20 mouse cellular contexts compared by ENCODE assay signal in genomic region chr4:142183591-142183990, GRCm38 (mm10). TPM values are rescaled to one million over a fixed set of nuclear protein-coding genes. Genes with fewer than 3 reads are reported as not detected.
DNase-seq lines count a peak whose midpoint lies in the region; ATAC-seq and TF ChIP-seq lines count a peak whose summit lies in the region.
"Had no signal": no experiment of that assay in that cellular context is flagged by ENCODE, and none has a peak within 500 bp of the region (broad histone marks: within the 10 kb centered on the region; RNA-seq: fewer than 3 reads in every experiment).

No protein-coding gene starts in this region.

- DNase-seq in gastrocnemius, adult 2 months = no peak
- no peak for DNase-seq in gastrocnemius, postnatal 14 days
- DNase-seq in kidney, postnatal 36 days = peak; percentile 35 to 45
- no peak for DNase-seq in frontal cortex, postnatal 14 days (ENCODE audit: low spot score in 2 of 2)
- DNase-seq: cerebellum, postnatal 25 days; forebrain, postnatal 0 days; layer of hippocampus, adult 9-11 months; liver, embryonic 13.5 days; thymus, postnatal 25 days had no signal

- 85% methylated on average over 1 of the region's 1 CpGs for WGBS in kidney, embryonic 14.5 days
- WGBS in intestine, postnatal 0 days = 93% methylated on average over 1 of the region's 1 CpGs

- no peak overlapping the region for H3K27ac ChIP-seq in gastrocnemius, adult 2 months
- no peak overlapping the region for H3K27ac ChIP-seq in kidney, embryonic 14.5 days (ENCODE audit: low read depth, low read length)
- no peak overlapping the region for H3K27ac ChIP-seq in intestine, postnatal 0 days (ENCODE audit: low read depth, low read length)
- H3K27ac ChIP-seq: embryonic facial prominence, embryonic 15.5 days; heart, embryonic 13.5 days; limb, embryonic 12.5 days; liver, embryonic 13.5 days; midbrain, embryonic 13.5 days had no signal

- H3K27me3 ChIP-seq in kidney, embryonic 14.5 days (ENCODE audit: control insufficient read depth, insufficient read depth, low read length) = no peaks in the 10 kb centered on the region
- H3K27me3 ChIP-seq in E14TG2a.4 (ENCODE audit: insufficient read depth, low read length) = no peaks in the 10 kb centered on the region
- H3K27me3 ChIP-seq in intestine, postnatal 0 days (replicated peaks; ENCODE audit: control insufficient read depth, insufficient read depth, low read length) = no peaks in the 10 kb centered on the region
- H3K27me3 ChIP-seq: embryonic facial prominence, embryonic 15.5 days; heart, embryonic 13.5 days; limb, embryonic 12.5 days; liver, embryonic 13.5 days; midbrain, embryonic 13.5 days had no signal

- H3K4me2 ChIP-seq in kidney, embryonic 14.5 days (replicated peaks; ENCODE audit: low read depth, low read length) = no peak overlapping the region
- H3K4me2 ChIP-seq in intestine, postnatal 0 days (replicated peaks; ENCODE audit: low read depth) = no peak overlapping the region
- H3K4me2 ChIP-seq: embryonic facial prominence, embryonic 15.5 days; heart, embryonic 13.5 days; limb, embryonic 12.5 days; liver, embryonic 13.5 days; midbrain, embryonic 13.5 days had no signal

- ATAC-seq in kidney, embryonic 14.5 days (ENCODE audit: low FRiP score, low TSS enrichment) = no peak
- no peak for ATAC-seq in intestine, postnatal 0 days
- ATAC-seq: CD4-positive, CD25-positive, alpha-beta regulatory T cell, adult 4 months; forebrain, postnatal 0 days; hindbrain, embryonic 16.5 days; midbrain, embryonic 13.5 days had no signal

- H3K36me3 ChIP-seq in kidney, embryonic 14.5 days (ENCODE audit: control insufficient read depth, insufficient read depth, low read length) = no peaks in the 10 kb centered on the region; the same call in 1 of the 2 replicates
- H3K36me3 ChIP-seq in E14TG2a.4 (ENCODE audit: insufficient read depth, low read length) = peaks cover 51% of the 10 kb centered on the region
- H3K36me3 ChIP-seq in intestine, postnatal 0 days (ENCODE audit: control insufficient read depth, insufficient read depth) = no peaks in the 10 kb centered on the region
- H3K36me3 ChIP-seq: embryonic facial prominence, embryonic 15.5 days; heart, embryonic 13.5 days; limb, embryonic 12.5 days; liver, embryonic 13.5 days; midbrain, embryonic 13.5 days had no signal

- no peak overlapping the region for H3K4me3 ChIP-seq in gastrocnemius, adult 2 months
- H3K4me3 ChIP-seq in kidney, embryonic 14.5 days (ENCODE audit: low read length) = no peak overlapping the region
- H3K4me3 ChIP-seq in E14TG2a.4 (replicated peaks; ENCODE audit: low read length) = no peak overlapping the region
- no peak overlapping the region for H3K4me3 ChIP-seq in intestine, postnatal 0 days (ENCODE audit: low read depth, low read length)
- H3K4me3 ChIP-seq: embryonic facial prominence, embryonic 15.5 days; heart, embryonic 13.5 days; limb, embryonic 12.5 days; liver, embryonic 13.5 days; midbrain, embryonic 13.5 days; myocyte had no signal

- H3K4me1 ChIP-seq in kidney, embryonic 14.5 days (ENCODE audit: control insufficient read depth, insufficient read depth, low read length) = peaks cover 32% of the 10 kb centered on the region
- peaks cover 81% of the 10 kb centered on the region for H3K4me1 ChIP-seq in E14TG2a.4 (replicated peaks; ENCODE audit: low read depth, low read length)
- H3K4me1 ChIP-seq in intestine, postnatal 0 days (replicated peaks; ENCODE audit: control insufficient read depth, insufficient read depth, low read length) = peaks cover 2% of the 10 kb centered on the region

- peak; percentile 8; the same call in 1 of the 2 replicates for TF ChIP-seq CTCF in gastrocnemius, adult 2 months (IDR thresholded peaks at IDR 0.05)
- peak; percentile 40 for TF ChIP-seq CTCF in E14TG2a.4 (conservative IDR thresholded peaks at IDR 0.05; ENCODE audit: low read length)
- peak; percentile 56 for TF ChIP-seq CTCF in intestine, postnatal 0 days (IDR thresholded peaks at IDR 0.05; ENCODE audit: low read depth)

- intact Hi-C loops in gastrocnemius, adult 2 months (cut with DNase I) = no loop called here
- intact Hi-C loops in gastrocnemius, postnatal 14 days (cut with DNase I; ENCODE audit: low total_unique reads) = no loop called here

- no peak overlapping the region for H3K9ac ChIP-seq in kidney, embryonic 14.5 days (ENCODE audit: low read depth, low read length)
- no peak overlapping the region for H3K9ac ChIP-seq in intestine, postnatal 0 days (ENCODE audit: low read depth, low read length)
- H3K9ac ChIP-seq: embryonic facial prominence, embryonic 15.5 days; forebrain, postnatal 0 days; heart, embryonic 13.5 days; limb, embryonic 12.5 days; liver, embryonic 13.5 days; midbrain, embryonic 13.5 days had no signal

- H3K9me3 ChIP-seq in kidney, embryonic 14.5 days (ENCODE audit: control insufficient read depth, low read length) = no peaks in the 10 kb centered on the region
- H3K9me3 ChIP-seq in E14TG2a.4 (ENCODE audit: low read length) = no peaks in the 10 kb centered on the region
- no peaks in the 10 kb centered on the region for H3K9me3 ChIP-seq in intestine, postnatal 0 days (ENCODE audit: control insufficient read depth)
- H3K9me3 ChIP-seq: embryonic facial prominence, embryonic 15.5 days; heart, embryonic 13.5 days; liver, embryonic 13.5 days; midbrain, embryonic 13.5 days had no signal

RNA-seq across cellular contexts. Expression of gene Kazn, which starts 55.6 kb away (rescaled TPM):
- 1 to 10 TPM; 1.5 to 2.3 TPM for total RNA-seq in gastrocnemius, adult 2 months (2021)
- 1 to 10 TPM; 3.3 to 6.7 TPM for total RNA-seq in gastrocnemius, postnatal 14 days (2021)
- polyA plus RNA-seq in kidney, embryonic 14.5 days (2014; fragmentation: Nextera tagmentation; extraction: Ambion mirVana) = 11.3 and 12.9 TPM in 2 replicates
- polyA plus RNA-seq in intestine, postnatal 0 days (2015; fragmentation: Nextera tagmentation; extraction: Ambion mirVana) = 17.5 and 20.2 TPM in 2 replicates
- total RNA-seq: MEL had no signal
- polyA plus RNA-seq: CD4-positive, CD25-positive, alpha-beta regulatory T cell, adult 4 months; myocyte had no signal

Comparison
In these comparisons a context has a peak if more than half of its experiments do, and no peak if none do; other contexts are left out.
1. DNase-seq: peak in kidney, postnatal 36 days (2 of 2); none in gastrocnemius, adult 2 months (single experiment), gastrocnemius, postnatal 14 days (single experiment) and frontal cortex, postnatal 14 days (0 of 2).
2. Peak in every context shown above with its lines, with median percentiles within 50 percentile points of each other: CTCF ChIP-seq.